ENCODE assay signal across 8 mouse cellular contexts in genomic region chr6:48086957-48087715, GRCm38 (mm10). TPM values are rescaled to one million over a fixed set of nuclear protein-coding genes. Genes with fewer than 3 reads are reported as not detected.
A peak's percentile ranks its signal among the peaks of the same experiment; 100 is the strongest.
DNase-seq lines count a peak whose midpoint lies in the region; ATAC-seq and TF ChIP-seq lines count a peak whose summit lies in the region.

No protein-coding gene starts in this region.

- TF ChIP-seq POLR2A in cortical plate, adult 2 months (IDR thresholded peaks at IDR 0.05; ENCODE audit: extremely low read depth, insufficient read depth, low read length), result no peak

- peaks cover 10% of the 10 kb centered on the region; the same call in 1 of the 2 replicates for H3K36me3 ChIP-seq in lung, postnatal 0 days (ENCODE audit: insufficient read depth, low read length)
- H3K36me3 ChIP-seq in neural tube, embryonic 13.5 days, result peaks cover 17% of the 10 kb centered on the region

- H3K27ac ChIP-seq in lung, postnatal 0 days (ENCODE audit: low read length), result no peak overlapping the region
- no peak overlapping the region for H3K27ac ChIP-seq in cortical plate, adult 2 months (ENCODE audit: insufficient read depth, low read length)
- no peak overlapping the region for H3K27ac ChIP-seq in neural tube, embryonic 13.5 days (replicated peaks)

- H3K9me3 ChIP-seq in lung, postnatal 0 days (ENCODE audit: low read length), result no peaks in the 10 kb centered on the region
- H3K9me3 ChIP-seq in neural tube, embryonic 13.5 days, result no peaks in the 10 kb centered on the region

- no peaks in the 10 kb centered on the region for H3K27me3 ChIP-seq in lung, postnatal 0 days (replicated peaks; ENCODE audit: insufficient read depth, low read length)
- H3K27me3 ChIP-seq in neural tube, embryonic 13.5 days, result no peaks in the 10 kb centered on the region

- peak; percentile 16; the same call in 1 of the 2 replicates for TF ChIP-seq CTCF in lung, postnatal 0 days (IDR thresholded peaks at IDR 0.05)
- no peak for TF ChIP-seq CTCF in cortical plate, adult 2 months (IDR thresholded peaks at IDR 0.05; ENCODE audit: extremely low read depth, insufficient read depth, low read length)

- no peak for DNase-seq in lung, postnatal 0 days (ENCODE audit: low spot score)
- no peak for DNase-seq in lung, postnatal 36 days
- peak; percentile 66 for DNase-seq in induced T-regulatory cell, adult 2 months (ENCODE audit: low read depth)
- DNase-seq in gastrocnemius, postnatal 4 days (ENCODE audit: low spot score in 2 of 2), result no peak
- DNase-seq in left cerebral cortex, adult 9 months (ENCODE audit: low spot score in 2 of 2), result no peak

- ATAC-seq in lung, postnatal 0 days, result no peak
- ATAC-seq in neural tube, embryonic 13.5 days (ENCODE audit: low read depth), result 0 out of 2 replicates have a peak, but pooled peaks have one; percentile 6
- no peak for ATAC-seq in monocyte, adult 5-6 weeks (replicated peaks; ENCODE audit: insufficient number of reproducible peaks, low FRiP score, low TSS enrichment, poor library complexity, severe bottlenecking)

- peaks cover 5% of the 10 kb centered on the region; the same call in 1 of the 2 replicates for H3K4me1 ChIP-seq in lung, postnatal 0 days (ENCODE audit: insufficient read depth, low read depth, low read length)
- H3K4me1 ChIP-seq in cortical plate, adult 2 months (ENCODE audit: control insufficient read depth, insufficient read depth, low read length), result peaks cover 10% of the 10 kb centered on the region
- peaks cover 12% of the 10 kb centered on the region for H3K4me1 ChIP-seq in neural tube, embryonic 13.5 days (replicated peaks)

- peak overlapping the region; percentile 71 for H3K4me2 ChIP-seq in lung, postnatal 0 days (replicated peaks; ENCODE audit: low read depth, low read length)
- peak overlapping the region; percentile 76 for H3K4me2 ChIP-seq in neural tube, embryonic 13.5 days

- WGBS in lung, postnatal 0 days, result 39% methylated on average over 14 of the region's 14 CpGs
- 41% methylated on average over 14 of the region's 14 CpGs for whole genome bisulfite sequencing in neural tube, embryonic 13.5 days

- 0 out of 2 replicates have a peak, but pooled peaks have one; percentile 5 for TF ChIP-seq EP300 in lung, postnatal 0 days (IDR thresholded peaks at IDR 0.05)

- peak overlapping the region; percentile 89 for H3K4me3 ChIP-seq in lung, postnatal 0 days (ENCODE audit: low read depth, low read length)
- peak overlapping the region; percentile 84; the same call in 1 of the 2 replicates for H3K4me3 ChIP-seq in cortical plate, adult 2 months (ENCODE audit: insufficient read depth, low read length)
- H3K4me3 ChIP-seq in neural tube, embryonic 13.5 days, result peak overlapping the region; percentile 85

- no peak overlapping the region for H3K9ac ChIP-seq in lung, postnatal 0 days (replicated peaks; ENCODE audit: low read depth)
- no peak overlapping the region for H3K9ac ChIP-seq in neural tube, embryonic 13.5 days

RNA-seq across cellular contexts. Expression of gene Zfp746, which starts 0.7 kb away (rescaled TPM):
- 13.5 and 14.4 TPM in 2 replicates for polyA plus RNA-seq in lung, postnatal 0 days (2015; fragmentation: Nextera tagmentation; extraction: Ambion mirVana)
- 26.3 and 27.0 TPM in 2 replicates for polyA plus RNA-seq in cortical plate, adult 2 months (2012; rRNA removed)
- polyA plus RNA-seq in neural tube, embryonic 13.5 days (2015; fragmentation: Nextera tagmentation; extraction: Ambion mirVana), result 20.2 and 20.5 TPM in 2 replicates
- total RNA-seq in gastrocnemius, postnatal 4 days (2021), result 10 to 100 TPM; 19.1 to 22.8 TPM
- total RNA-seq in monocyte, adult 5-6 weeks (2017), result 28.5 to 37.9 TPM (median 35.7 TPM) in 3 replicates

RNA-seq across cellular contexts. Expression of gene Zfp777, which starts 38.4 kb away (rescaled TPM):
- 4.7 TPM in 2 replicates for polyA plus RNA-seq in lung, postnatal 0 days (2015; fragmentation: Nextera tagmentation; extraction: Ambion mirVana)
- 18.1 and 18.9 TPM in 2 replicates for polyA plus RNA-seq in cortical plate, adult 2 months (2012; rRNA removed)
- polyA plus RNA-seq in neural tube, embryonic 13.5 days (2015; fragmentation: Nextera tagmentation; extraction: Ambion mirVana), result 8.9 and 11.7 TPM in 2 replicates
- 10 to 100 TPM; 25.8 to 26.4 TPM for total RNA-seq in gastrocnemius, postnatal 4 days (2021)
- total RNA-seq in monocyte, adult 5-6 weeks (2017), result 8.5 to 22.4 TPM (median 21.5 TPM) in 3 replicates
